Mouse (Mus musculus) limb, embryonic 13.5 days (tissue): ENCODE measurements around the gene Pde4d. TPM values are rescaled to one million over a fixed set of nuclear protein-coding genes. Genes with fewer than 3 reads are reported as not detected.
A peak's percentile ranks its signal among the peaks of the same experiment; 100 is the strongest.

Experiments
- ATAC-seq: fragments of 200-750 bp; cut with Nextera tagmentation; 2 replicates; pipeline ENCODE4 v1.8.0; 2017; ENCODE audit warnings: low read depth, moderate number of reproducible peaks, moderate TSS enrichment; ENCODE audit not compliant: low FRiP score
- H3K27ac ChIP-seq: fragments of 300-500 bp; sonication (generic); 2 replicates; pipeline ENCODE4 v1.5.1; 2015; ENCODE audit warnings: inconsistent platforms, mild to moderate bottlenecking, moderate library complexity
- H3K27me3 ChIP-seq: fragments of 300-500 bp; sonication (generic); 2 replicates; pipeline ENCODE4 v1.6.1; 2015; ENCODE audit warnings: mild to moderate bottlenecking, inconsistent platforms
- H3K36me3 ChIP-seq: fragments of 300-500 bp; sonication (generic); 2 replicates; pipeline ENCODE4 v1.6.1; 2015; ENCODE audit warnings: inconsistent platforms, mild to moderate bottlenecking, moderate library complexity
- H3K4me1 ChIP-seq: fragments of 300-500 bp; sonication (generic); 2 replicates; pipeline ENCODE4 v1.6.1; 2015; ENCODE audit warnings: inconsistent platforms
- H3K4me2 ChIP-seq: fragments of 300-500 bp; sonication (generic); replicated peaks from 2 replicates; pipeline ENCODE4 v1.6.1; 2015; ENCODE audit warnings: inconsistent platforms, mild to moderate bottlenecking, moderate library complexity
- H3K4me3 ChIP-seq: fragments of 300-500 bp; sonication (generic); 2 replicates; pipeline ENCODE4 v1.5.1; 2015; ENCODE audit warnings: moderate library complexity, mild to moderate bottlenecking, inconsistent platforms
- H3K9ac ChIP-seq: fragments of 300-500 bp; sonication (generic); 2 replicates; pipeline ENCODE4 v1.6.1; 2015; ENCODE audit warnings: mild to moderate bottlenecking, inconsistent platforms
- H3K9me3 ChIP-seq: fragments of 300-500 bp; sonication (generic); 2 replicates; pipeline ENCODE4 v1.6.1; 2016; ENCODE audit warnings: inconsistent platforms
- WGBS: fragments of 180-500 bp; shearing (Covaris S2); methylation state at CpG from one replicate; pipeline ENCODE4 v1.1.7; 2015; 5-methylcytosine and 5-hydroxymethylcytosine counted together
- polyA plus RNA-seq: library from polyadenylated mRNA; unstranded; fragments of >200 nt; fragmentation: Nextera tagmentation; extraction: Ambion mirVana; gene quantifications from 2 replicates; pipeline ENCODE4 v1.2.1, GENCODE M21; 2015

Gene Pde4d
- polyA plus RNA-seq, 1 experiment from 2014 or later: 22.3 TPM

DNA sequence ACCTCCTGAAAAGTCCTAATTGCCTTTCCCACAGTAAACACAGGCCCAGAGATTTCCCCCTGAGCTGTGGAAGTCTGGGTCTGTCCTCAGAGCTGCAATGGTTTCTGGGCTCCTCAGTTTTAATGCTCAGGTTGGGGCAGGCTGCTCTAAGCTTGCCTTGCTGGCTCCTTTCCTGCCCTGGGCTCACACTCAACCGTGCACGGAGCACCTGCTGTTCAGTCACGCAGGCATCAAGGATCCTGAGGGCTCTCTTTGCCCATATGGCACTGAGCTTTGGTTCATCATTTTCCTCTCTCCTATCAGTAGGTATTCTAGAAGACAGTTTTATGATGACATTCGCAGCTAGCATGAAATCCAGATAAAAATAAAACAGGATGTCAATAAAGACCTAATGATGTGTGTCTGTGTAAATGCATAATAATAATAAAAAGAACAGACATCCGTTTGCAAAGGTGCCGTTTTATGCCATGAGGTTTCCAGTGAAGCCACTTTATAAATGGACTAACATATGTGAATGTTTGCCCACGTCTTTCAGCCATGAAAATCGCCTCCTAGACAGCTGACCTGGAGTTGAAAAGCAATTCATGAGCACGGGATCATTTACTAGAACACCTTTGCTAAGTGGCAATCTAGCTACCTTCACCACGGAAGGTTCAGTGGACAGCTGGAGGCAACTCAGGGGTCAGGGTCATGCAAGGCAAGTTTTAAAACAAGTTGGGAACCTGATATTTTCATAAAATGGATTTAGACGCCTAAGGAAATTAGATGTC, 726.3 kb downstream of the Pde4d start:
- Histone ChIP-seq H3K27ac (no peak overlapping the region), H3K4me1 (no peaks in the 10 kb centered on the region), H3K36me3 (no peaks in the 10 kb centered on the region), H3K4me2 (no peak overlapping the region), H3K9me3 (no peaks in the 10 kb centered on the region), H3K9ac (no peak overlapping the region), H3K4me3 (no peak overlapping the region), H3K27me3 (no peaks in the 10 kb centered on the region)
- no peak for ATAC-seq
- 34% methylated on average over 11 of the region's 11 CpGs for WGBS

GRCm38 (mm10) chr13:109181363-109181762, 731.6 kb downstream of the Pde4d start:
- Histone ChIP-seq H3K9ac (no peak overlapping the region), H3K36me3 (no peaks in the 10 kb centered on the region), H3K9me3 (no peaks in the 10 kb centered on the region), H3K4me3 (no peak overlapping the region), H3K27ac (no peak overlapping the region), H3K4me2 (no peak overlapping the region), H3K4me1 (no peaks in the 10 kb centered on the region), H3K27me3 (no peaks in the 10 kb centered on the region)
- no peak for ATAC-seq
- 65% methylated on average over 6 of the region's 6 CpGs for WGBS

DNA sequence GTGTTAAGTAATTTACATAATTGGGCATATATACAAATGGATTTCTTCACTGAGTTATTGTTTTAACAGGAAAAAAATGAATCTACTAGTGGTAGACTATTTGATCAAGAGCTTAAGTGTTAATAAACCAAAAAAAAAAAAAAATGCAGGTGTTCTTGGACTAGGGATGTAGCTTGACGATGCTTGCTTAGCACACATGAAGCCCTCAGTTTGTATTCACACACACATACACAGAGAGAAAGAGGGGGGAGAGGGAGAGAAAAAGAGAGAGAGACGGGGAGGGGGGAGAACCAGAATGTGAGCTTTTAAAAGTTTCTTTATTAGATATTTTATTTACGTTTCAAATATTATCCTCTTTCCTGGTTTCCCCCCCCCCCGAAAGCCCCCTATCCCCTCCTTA, 740.9 kb downstream of the Pde4d start:
- no peaks in the 10 kb centered on the region for H3K36me3 ChIP-seq
- no peak overlapping the region for H3K27ac ChIP-seq
- H3K9me3 ChIP-seq: no peaks in the 10 kb centered on the region
- no peak overlapping the region for H3K4me3 ChIP-seq
- 73% methylated on average over 4 of the region's 4 CpGs for WGBS
- no peaks in the 10 kb centered on the region for H3K4me1 ChIP-seq
- H3K27me3 ChIP-seq: no peaks in the 10 kb centered on the region
- no peak overlapping the region for H3K9ac ChIP-seq
- no peak overlapping the region for H3K4me2 ChIP-seq
- ATAC-seq: no peak

DNA sequence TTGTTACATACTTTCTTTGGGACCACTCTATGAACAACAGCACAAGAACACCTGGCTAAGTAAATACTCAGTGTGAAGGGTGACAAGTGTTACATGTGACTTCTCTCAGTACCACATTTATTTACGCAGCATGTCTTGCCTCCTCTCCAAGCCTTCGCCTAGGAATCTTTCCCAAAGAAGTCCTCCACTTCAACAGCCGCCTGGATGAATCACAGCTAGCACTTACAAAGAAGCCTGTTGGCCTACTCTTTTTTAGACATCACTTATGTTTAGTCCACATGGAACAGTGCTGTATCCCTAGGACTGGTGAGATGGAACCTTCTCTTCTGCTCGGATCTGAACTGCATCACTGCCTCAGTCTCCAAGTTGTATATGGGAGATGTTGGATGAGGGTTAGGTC, 741.4 kb downstream of the Pde4d start:
- 78% methylated on average over 4 of the region's 4 CpGs for WGBS

DNA sequence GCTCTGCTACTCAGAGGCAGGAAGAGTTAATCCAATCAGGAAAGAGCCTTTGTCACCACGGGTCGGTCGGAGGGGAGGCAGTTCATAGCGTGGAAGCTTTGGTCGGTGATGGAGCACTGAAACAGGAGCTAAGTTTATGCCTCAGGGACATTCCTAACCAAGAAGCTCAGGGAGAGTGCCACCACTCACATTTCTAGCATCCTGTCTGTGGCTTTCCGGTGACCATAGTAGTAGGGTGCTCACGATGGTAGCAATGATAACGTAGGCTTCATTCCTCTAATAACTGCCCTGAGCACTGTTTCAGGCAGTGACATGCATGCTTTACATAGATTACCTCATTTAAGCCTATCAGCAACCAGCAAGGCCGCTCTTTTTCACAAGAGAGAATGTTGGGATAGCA, 755.8 kb downstream of the Pde4d start:
- WGBS: 42% methylated on average over 9 of the region's 9 CpGs
- Histone ChIP-seq H3K36me3 (no peaks in the 10 kb centered on the region), H3K4me3 (no peak overlapping the region)

More for the DNA sequence above, 741.4 kb downstream of the Pde4d start:
- no peaks in the 10 kb centered on the region for H3K4me1 ChIP-seq
- H3K9me3 ChIP-seq: no peaks in the 10 kb centered on the region
- H3K36me3 ChIP-seq: no peaks in the 10 kb centered on the region
- no peak overlapping the region for H3K27ac ChIP-seq
- H3K27me3 ChIP-seq: no peaks in the 10 kb centered on the region
- H3K4me3 ChIP-seq: no peak overlapping the region
- ATAC-seq: no peak
- no peak overlapping the region for H3K4me2 ChIP-seq
- no peak overlapping the region for H3K9ac ChIP-seq

GRCm38 (mm10) chr13:109208607-109209006, 758.9 kb downstream of the Pde4d start:
- Histone ChIP-seq H3K36me3 (no peaks in the 10 kb centered on the region), H3K27me3 (0 out of 2 replicates have a peak, but pooled peaks cover 9% of the 10 kb centered on the region), H3K4me1 (no peaks in the 10 kb centered on the region), H3K9me3 (no peaks in the 10 kb centered on the region), H3K9ac (no peak overlapping the region), H3K4me3 (no peak overlapping the region), H3K4me2 (no peak overlapping the region), H3K27ac (no peak overlapping the region)
- 94% methylated on average over 16 of the region's 16 CpGs for WGBS
- ATAC-seq: no peak

More for the DNA sequence above, 755.8 kb downstream of the Pde4d start:
- H3K9ac ChIP-seq: no peak overlapping the region
- H3K4me2 ChIP-seq: no peak overlapping the region
- H3K4me1 ChIP-seq: no peaks in the 10 kb centered on the region
- no peaks in the 10 kb centered on the region for H3K27me3 ChIP-seq
- ATAC-seq: no peak
- no peaks in the 10 kb centered on the region for H3K9me3 ChIP-seq
- no peak overlapping the region for H3K27ac ChIP-seq

- Histone ChIP-seq H3K4me3 (no peak overlapping the region), H3K9me3 (no peaks in the 10 kb centered on the region), H3K27me3 (0 out of 2 replicates have a peak, but pooled peaks cover 9% of the 10 kb centered on the region), H3K27ac (no peak overlapping the region), H3K4me2 (no peak overlapping the region), H3K36me3 (no peaks in the 10 kb centered on the region), H3K4me1 (no peaks in the 10 kb centered on the region), H3K9ac (no peak overlapping the region)
- WGBS: 78% methylated on average over 6 of the region's 6 CpGs
- no peak for ATAC-seq
Observed at GRCm38 (mm10) chr13:109209413-109209812, 759.7 kb downstream of the Pde4d start.

DNA sequence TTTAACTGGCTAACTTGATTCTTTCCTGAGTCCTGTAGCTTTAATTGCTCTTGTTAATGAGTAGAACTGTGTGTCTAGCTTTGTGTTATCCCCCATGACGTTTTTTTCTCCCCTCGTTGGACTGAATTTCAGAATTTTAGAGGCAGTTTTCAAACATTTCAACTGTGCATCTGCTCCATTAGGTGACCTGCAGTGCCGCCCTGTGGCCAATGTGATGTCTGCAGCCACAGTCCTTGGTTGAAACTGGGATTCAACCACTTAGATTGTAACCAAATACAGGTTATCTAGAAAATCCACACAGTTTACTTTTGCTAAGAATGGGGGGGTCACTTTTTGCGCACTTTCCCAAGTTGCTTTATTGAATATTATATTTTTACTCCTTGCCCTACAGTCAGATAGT, 760.7 kb downstream of the Pde4d start:
- 1% methylated on average over 4 of the region's 4 CpGs for WGBS
- H3K27me3 ChIP-seq: 0 out of 2 replicates have a peak, but pooled peaks cover 9% of the 10 kb centered on the region
- no peaks in the 10 kb centered on the region for H3K36me3 ChIP-seq

GRCm38 (mm10) chr13:109211471-109211870, 761.7 kb downstream of the Pde4d start:
- 61% methylated on average over 8 of the region's 8 CpGs for WGBS
- H3K4me2 ChIP-seq: peak overlapping the region; percentile 52; the same call in 1 of the 2 replicates

More for the DNA sequence above, 760.7 kb downstream of the Pde4d start:
- H3K27ac ChIP-seq: no peak overlapping the region
- no peaks in the 10 kb centered on the region for H3K4me1 ChIP-seq
- H3K4me3 ChIP-seq: no peak overlapping the region
- no peaks in the 10 kb centered on the region for H3K9me3 ChIP-seq
- ATAC-seq: no peak
- H3K9ac ChIP-seq: no peak overlapping the region
- no peak overlapping the region for H3K4me2 ChIP-seq

GRCm38 (mm10) chr13:109211941-109212487, 762.3 kb downstream of the Pde4d start:
- Histone ChIP-seq H3K27ac (no peak overlapping the region), H3K36me3 (no peaks in the 10 kb centered on the region), H3K9ac (no peak overlapping the region), H3K4me3 (peak overlapping the region; percentile 17), H3K4me2 (peak overlapping the region; percentile 52), H3K9me3 (no peaks in the 10 kb centered on the region), H3K4me1 (no peaks in the 10 kb centered on the region), H3K27me3 (0 out of 2 replicates have a peak, but pooled peaks cover 9% of the 10 kb centered on the region)
- whole genome bisulfite sequencing: 50% methylated on average over 16 of the region's 16 CpGs
- ATAC-seq: no peak

More at GRCm38 (mm10) chr13:109211471-109211870, 761.7 kb downstream of the Pde4d start:
- Histone ChIP-seq H3K9me3 (no peaks in the 10 kb centered on the region), H3K9ac (no peak overlapping the region), H3K4me3 (no peak overlapping the region), H3K27me3 (0 out of 2 replicates have a peak, but pooled peaks cover 9% of the 10 kb centered on the region), H3K4me1 (no peaks in the 10 kb centered on the region), H3K36me3 (no peaks in the 10 kb centered on the region), H3K27ac (no peak overlapping the region)
- no peak for ATAC-seq

DNA sequence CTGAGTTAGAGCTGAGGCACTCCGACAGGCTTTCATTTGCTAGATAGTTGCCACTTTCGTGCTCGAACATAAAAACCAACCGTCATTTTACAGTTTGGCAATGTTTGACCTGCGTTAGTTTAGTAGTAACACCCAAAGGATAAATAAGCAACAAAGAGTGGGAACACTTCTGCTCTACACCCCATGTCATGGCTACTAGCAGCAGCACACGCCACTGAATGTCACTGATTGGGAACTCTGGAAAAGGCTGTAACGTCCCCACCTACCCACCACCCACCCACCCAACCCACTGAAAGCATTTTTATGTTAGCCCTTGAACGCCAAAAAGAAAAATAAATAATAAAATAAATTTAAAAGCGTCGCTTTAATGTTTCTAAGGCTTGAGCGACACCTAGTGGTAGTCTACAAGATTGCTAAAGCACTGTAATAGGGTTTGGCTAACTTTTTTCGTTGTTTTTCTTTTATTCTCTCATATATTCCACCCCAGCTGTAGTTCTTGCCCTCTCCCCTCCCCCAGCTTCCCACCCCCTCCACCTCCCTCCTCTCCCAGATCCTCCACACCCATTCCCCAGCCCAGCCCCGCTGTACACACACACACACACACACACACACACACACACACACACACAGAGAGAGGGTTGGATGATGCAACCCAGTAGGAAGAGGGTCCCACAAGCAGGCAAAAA, 763.2 kb downstream of the Pde4d start:
- peak overlapping the region; percentile 52 for H3K4me2 ChIP-seq
- H3K4me1 ChIP-seq: no peaks in the 10 kb centered on the region
- ATAC-seq: peak; percentile 55; the same call in 1 of the 2 replicates
- H3K4me3 ChIP-seq: 0 out of 2 replicates have a peak overlapping the region, but pooled peaks have one; percentile 13
- H3K9me3 ChIP-seq: no peaks in the 10 kb centered on the region
- H3K27ac ChIP-seq: no peak overlapping the region
- H3K9ac ChIP-seq: no peak overlapping the region
- no peaks in the 10 kb centered on the region for H3K36me3 ChIP-seq
- 0 out of 2 replicates have a peak, but pooled peaks cover 9% of the 10 kb centered on the region for H3K27me3 ChIP-seq
- 24% methylated on average over 13 of the region's 13 CpGs for WGBS
